Comparison of ENCODE assay signal across 20 mouse cellular contexts in the genomic region with DNA sequence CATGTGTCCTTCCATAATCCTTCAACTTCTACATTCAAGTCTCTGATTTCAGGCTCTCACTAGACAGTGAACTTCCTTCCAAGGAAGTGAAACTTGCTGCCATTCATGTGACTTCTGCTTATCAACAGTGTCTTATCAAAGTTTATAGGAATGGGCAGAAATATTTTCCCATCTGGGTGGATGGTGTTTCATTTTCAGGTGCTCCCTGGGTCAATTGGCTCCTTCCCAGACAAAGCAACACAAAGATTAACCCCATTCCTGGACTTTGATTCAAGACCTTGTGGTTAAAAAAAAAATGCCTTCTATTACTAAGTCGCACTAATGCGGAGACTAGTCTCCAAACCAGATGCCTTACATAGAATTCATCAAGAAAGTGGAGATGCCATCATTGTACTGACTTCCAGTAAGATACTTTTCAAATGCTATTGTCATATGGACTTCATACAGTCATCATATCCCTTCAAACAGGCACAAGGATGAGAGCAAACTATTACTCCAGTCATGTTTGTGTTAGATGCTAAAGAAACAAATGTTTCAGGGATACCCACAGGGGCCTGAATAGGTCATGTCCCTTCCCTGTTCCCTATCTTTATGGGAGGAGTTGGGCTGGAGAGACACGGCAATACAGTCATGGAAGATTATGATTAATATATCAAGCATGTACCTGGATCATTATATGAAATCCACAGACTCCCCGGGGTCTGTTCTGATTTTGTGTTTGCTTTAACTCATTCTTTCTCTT. TPM values are rescaled to one million over a fixed set of nuclear protein-coding genes. Genes with fewer than 3 reads are reported as not detected.
DNase-seq lines count a peak whose midpoint lies in the region; ATAC-seq and TF ChIP-seq lines count a peak whose summit lies in the region.
"Had no signal": no experiment of that assay in that cellular context is flagged by ENCODE, and none has a peak within 500 bp of the region (broad histone marks: within the 10 kb centered on the region; RNA-seq: fewer than 3 reads in every experiment).

No protein-coding gene starts in this region.

- no peaks in the 10 kb centered on the region for H3K36me3 ChIP-seq in kidney, embryonic 15.5 days
- no peaks in the 10 kb centered on the region for H3K36me3 ChIP-seq in intestine, embryonic 15.5 days
- H3K36me3 ChIP-seq in myocyte (ENCODE audit: control insufficient read depth, insufficient read depth), result no peaks in the 10 kb centered on the region
- H3K36me3 ChIP-seq in hindbrain, embryonic 11.5 days (ENCODE audit: control insufficient read depth, insufficient read depth, low read length), result no peaks in the 10 kb centered on the region
- H3K36me3 ChIP-seq: embryonic facial prominence, embryonic 15.5 days; heart, embryonic 13.5 days had no signal

- H3ac ChIP-seq in myocyte (ENCODE audit: control insufficient read depth, insufficient read length), result no peak overlapping the region

- no peak overlapping the region for H3K9ac ChIP-seq in kidney, embryonic 15.5 days
- H3K9ac ChIP-seq in intestine, embryonic 15.5 days, result no peak overlapping the region
- no peak overlapping the region for H3K9ac ChIP-seq in hindbrain, embryonic 11.5 days (ENCODE audit: low read depth, low read length)
- H3K9ac ChIP-seq: embryonic facial prominence, embryonic 15.5 days; heart, embryonic 13.5 days; lung, embryonic 14.5 days had no signal

- no peaks in the 10 kb centered on the region for H3K9me3 ChIP-seq in kidney, embryonic 15.5 days (replicated peaks)
- H3K9me3 ChIP-seq in intestine, embryonic 15.5 days, result no peaks in the 10 kb centered on the region
- H3K9me3 ChIP-seq in hindbrain, embryonic 11.5 days (ENCODE audit: control insufficient read depth, low read length), result no peaks in the 10 kb centered on the region
- H3K9me3 ChIP-seq: embryonic facial prominence, embryonic 15.5 days; heart, embryonic 13.5 days had no signal

- H3K4me3 ChIP-seq in kidney, embryonic 15.5 days (replicated peaks), result no peak overlapping the region
- no peak overlapping the region for H3K4me3 ChIP-seq in intestine, embryonic 15.5 days (replicated peaks)
- no peak overlapping the region for H3K4me3 ChIP-seq in myocyte
- no peak overlapping the region for H3K4me3 ChIP-seq in hindbrain, embryonic 11.5 days (ENCODE audit: low read depth, low read length)
- H3K4me3 ChIP-seq: embryonic facial prominence, embryonic 15.5 days; gastrocnemius, adult 2 months; heart, embryonic 13.5 days had no signal

- H3K4me1 ChIP-seq in kidney, embryonic 15.5 days, result no peaks in the 10 kb centered on the region
- H3K4me1 ChIP-seq in intestine, embryonic 15.5 days (replicated peaks), result no peaks in the 10 kb centered on the region
- H3K4me1 ChIP-seq in hindbrain, embryonic 11.5 days (replicated peaks; ENCODE audit: control insufficient read depth, insufficient read depth, low read length), result no peaks in the 10 kb centered on the region
- H3K4me1 ChIP-seq: embryonic facial prominence, embryonic 15.5 days had no signal

- WGBS in kidney, embryonic 15.5 days, result 86% methylated on average over 4 of the region's 4 CpGs
- WGBS in intestine, embryonic 15.5 days, result 69% methylated on average over 4 of the region's 4 CpGs
- 90% methylated on average over 4 of the region's 4 CpGs for WGBS in hindbrain, embryonic 11.5 days

- peak; percentile 87 for DNase-seq in kidney, adult 9 months
- peak; percentile 17 for DNase-seq in Muller cell, postnatal 12 days (ENCODE audit: inconsistent ontology term)
- no peak for DNase-seq in right cerebral cortex, postnatal 10 days (ENCODE audit: low spot score in 2 of 2)
- DNase-seq in urinary bladder, postnatal 10 days (ENCODE audit: low spot score), result no peak
- DNase-seq in hindbrain, embryonic 11.5 days (ENCODE audit: low spot score), result no peak
- DNase-seq: cerebellum, adult 18-20 months; cerebellum, postnatal 36 days; gastrocnemius, adult 2 months; lung, embryonic 14.5 days; lung, postnatal 36 days; thymus, postnatal 25 days had no signal

- TF ChIP-seq POLR2A in myocyte (IDR thresholded peaks at IDR 0.05; ENCODE audit: insufficient read length, low read depth), result no peak

- H3K27ac ChIP-seq in kidney, embryonic 15.5 days, result no peak overlapping the region
- H3K27ac ChIP-seq in intestine, embryonic 15.5 days, result peak overlapping the region; percentile 67; the same call in 1 of the 2 replicates
- H3K27ac ChIP-seq in hindbrain, embryonic 11.5 days (ENCODE audit: low read depth, low read length), result no peak overlapping the region
- H3K27ac ChIP-seq: embryonic facial prominence, embryonic 15.5 days; gastrocnemius, adult 2 months; heart, embryonic 13.5 days had no signal

- H3K27me3 ChIP-seq in kidney, embryonic 15.5 days, result no peaks in the 10 kb centered on the region
- no peaks in the 10 kb centered on the region for H3K27me3 ChIP-seq in intestine, embryonic 15.5 days (replicated peaks)
- H3K27me3 ChIP-seq in myocyte (ENCODE audit: control insufficient read depth, insufficient read depth, insufficient read length), result no peaks in the 10 kb centered on the region
- H3K27me3 ChIP-seq in hindbrain, embryonic 11.5 days (ENCODE audit: control insufficient read depth, insufficient read depth, low read length), result no peaks in the 10 kb centered on the region
- H3K27me3 ChIP-seq: embryonic facial prominence, embryonic 15.5 days; heart, embryonic 13.5 days had no signal

- no peak for ATAC-seq in kidney, embryonic 15.5 days (replicated peaks; ENCODE audit: low FRiP score)
- ATAC-seq in intestine, embryonic 15.5 days, result peak; percentile 80
- no peak for ATAC-seq in hindbrain, embryonic 11.5 days (ENCODE audit: low FRiP score)
- ATAC-seq: CD4-positive, CD25-positive, alpha-beta regulatory T cell, adult 4 months; hindbrain, embryonic 16.5 days; midbrain, embryonic 16.5 days had no signal

- H3K4me2 ChIP-seq in kidney, embryonic 15.5 days, result no peak overlapping the region
- 0 out of 2 replicates have a peak overlapping the region, but pooled peaks have one; percentile 6 for H3K4me2 ChIP-seq in intestine, embryonic 15.5 days (replicated peaks)
- peak overlapping the region; percentile 52 for H3K4me2 ChIP-seq in myocyte (ENCODE audit: low read depth)
- no peak overlapping the region for H3K4me2 ChIP-seq in hindbrain, embryonic 11.5 days (replicated peaks; ENCODE audit: low read depth, low read length)
- H3K4me2 ChIP-seq: embryonic facial prominence, embryonic 15.5 days; heart, embryonic 13.5 days; lung, embryonic 14.5 days had no signal

- H3K79me2 ChIP-seq in myocyte (ENCODE audit: control insufficient read depth, insufficient read depth), result no peaks in the 10 kb centered on the region

TF ChIP-seq in myocyte, 11 proteins besides CTCF, POLR2A, EP300 and RAD21:
- no peak for TF ChIP-seq MYOD1 (IDR thresholded peaks at IDR 0.05; ENCODE audit: control insufficient read depth in 1 of 3, insufficient read length in 2 of 3, low read depth in 2 of 3)
- TF ChIP-seq TCF3 (IDR thresholded peaks at IDR 0.05; ENCODE audit: insufficient read length, low read depth), result no peak
- no peak for TF ChIP-seq CEBPB (IDR thresholded peaks at IDR 0.05; ENCODE audit: insufficient read depth, poor library complexity, severe bottlenecking)
- no peak for TF ChIP-seq TCF12 (IDR thresholded peaks at IDR 0.05; ENCODE audit: insufficient read depth, poor library complexity, severe bottlenecking)
- no peak for TF ChIP-seq REST (IDR thresholded peaks at IDR 0.05; ENCODE audit: insufficient read depth, insufficient read length)
- TF ChIP-seq SRF (IDR thresholded peaks at IDR 0.05; ENCODE audit: control insufficient read depth, insufficient read length, low read depth), result no peak
- no peak for TF ChIP-seq MYOG (IDR thresholded peaks at IDR 0.05; ENCODE audit: control insufficient read depth in 1 of 3, insufficient read depth in 1 of 3, insufficient read length in 2 of 3, low read depth in 2 of 3)
- TF ChIP-seq E2F4 (IDR thresholded peaks at IDR 0.05; ENCODE audit: insufficient read depth), result no peak
- TF ChIP-seq USF1 (IDR thresholded peaks at IDR 0.05; ENCODE audit: low read depth), result no peak
- TF ChIP-seq POLR2AphosphoS2 (IDR thresholded peaks at IDR 0.05; ENCODE audit: insufficient read length, low read depth), result no peak
- no peak for TF ChIP-seq MAX (IDR thresholded peaks at IDR 0.05; ENCODE audit: low read depth)

RNA-seq across cellular contexts. Expression of a gene that starts 58.3 kb away (rescaled TPM):
- polyA plus RNA-seq in kidney, embryonic 15.5 days (2015; fragmentation: Nextera tagmentation; extraction: Ambion mirVana), result 0.67 and 1.8 TPM in 2 replicates
- polyA plus RNA-seq in intestine, embryonic 15.5 days (2015; fragmentation: Nextera tagmentation; extraction: Ambion mirVana), result 54.4 and 55.7 TPM in 2 replicates
- polyA plus RNA-seq in myocyte (2012; fragmentation: generic; extraction: Trizol), result 0.01 TPM
- polyA plus RNA-seq in hindbrain, embryonic 11.5 days (2014; fragmentation: Nextera tagmentation; extraction: Ambion mirVana), result 0.12 and 0.28 TPM in 2 replicates
- polyA plus RNA-seq: forebrain, embryonic 11.5 days; midbrain, embryonic 16.5 days had no signal

Comparison
In these comparisons a context has a peak if more than half of its experiments do, and no peak if none do; other contexts are left out.
1. DNase-seq: peak in kidney, adult 9 months (single experiment) and Muller cell, postnatal 12 days (single experiment); none in right cerebral cortex, postnatal 10 days (0 of 2), urinary bladder, postnatal 10 days (single experiment) and hindbrain, embryonic 11.5 days (single experiment).
2. H3K4me2 ChIP-seq: peak in intestine, embryonic 15.5 days (single experiment) and myocyte (single experiment); none in kidney, embryonic 15.5 days (single experiment) and hindbrain, embryonic 11.5 days (single experiment).
3. RNA of a gene that starts 58.3 kb away (polyA plus RNA-seq): 54.4 to 55.7 TPM in intestine, embryonic 15.5 days; 0.67 to 1.8 TPM in kidney, embryonic 15.5 days, 0.12 to 0.28 TPM in hindbrain, embryonic 11.5 days and 0.01 TPM in myocyte (single experiment); every median in the first group is over 10 times any median in the second.